Mouse (Mus musculus): Measurements from ENCODE around the gene Tecpr2. TPM values are rescaled to one million over a fixed set of nuclear protein-coding genes. Genes with fewer than 3 reads are reported as not detected.

Gene Tecpr2
- polyA plus RNA-seq, 1 experiment = 18.3 TPM

DNA sequence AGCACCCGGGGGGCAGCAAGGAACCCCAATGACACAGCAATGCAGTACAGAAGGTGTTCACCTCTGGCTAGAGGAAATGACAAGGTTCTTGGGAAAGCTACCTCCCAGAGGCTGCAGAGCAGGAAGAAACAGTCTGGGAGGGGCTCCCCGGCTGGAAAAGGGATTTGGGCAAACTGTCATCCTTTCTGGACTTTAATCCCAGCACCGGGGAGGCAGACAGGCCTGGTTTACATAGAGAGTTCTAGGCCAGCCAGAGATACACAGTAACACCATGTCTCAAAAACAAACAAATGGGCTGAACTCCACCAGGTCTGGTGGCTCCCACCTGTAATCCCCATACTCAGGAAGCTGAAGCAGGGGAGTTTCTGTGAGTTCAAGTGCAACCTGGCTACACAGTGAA lies 104.2 kb downstream of the Tecpr2 start:
- no peak for DNase-seq (ENCODE audit: low read depth)
- TF ChIP-seq POLR2A (IDR thresholded peaks at IDR 0.05; ENCODE audit: borderline replicate concordance, extremely low read depth, insufficient read depth, insufficient read length, poor library complexity, severe bottlenecking) = no peak
- no peak for TF ChIP-seq CTCF (IDR thresholded peaks at IDR 0.05; ENCODE audit: borderline replicate concordance, extremely low read depth, insufficient read depth, insufficient read length)

DNA sequence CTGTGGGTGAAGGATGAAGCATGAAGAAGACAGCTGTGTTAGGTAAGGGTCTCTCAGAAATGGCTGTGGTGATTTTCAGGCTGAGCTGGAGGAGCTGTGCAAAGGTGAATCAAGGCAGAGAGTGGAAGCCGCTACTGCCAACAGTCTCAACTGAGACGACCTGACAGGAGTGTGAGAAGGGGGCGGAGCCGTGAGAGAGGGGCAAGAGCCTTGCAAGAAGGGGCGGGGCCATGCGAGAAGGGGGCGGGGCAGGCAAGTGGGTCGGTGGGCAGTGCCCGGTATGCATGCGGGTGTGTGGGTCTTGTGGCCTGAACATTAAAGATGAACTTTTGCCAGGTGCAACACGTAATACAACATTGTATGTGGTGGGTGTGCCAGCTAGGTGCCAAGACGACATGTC lies 105.6 kb downstream of the Tecpr2 start:
- DNase-seq (ENCODE audit: low read depth) = no peak
- no peak for TF ChIP-seq POLR2A (IDR thresholded peaks at IDR 0.05; ENCODE audit: borderline replicate concordance, extremely low read depth, insufficient read depth, insufficient read length, poor library complexity, severe bottlenecking)
- no peak for TF ChIP-seq CTCF (IDR thresholded peaks at IDR 0.05; ENCODE audit: borderline replicate concordance, extremely low read depth, insufficient read depth, insufficient read length)

DNA sequence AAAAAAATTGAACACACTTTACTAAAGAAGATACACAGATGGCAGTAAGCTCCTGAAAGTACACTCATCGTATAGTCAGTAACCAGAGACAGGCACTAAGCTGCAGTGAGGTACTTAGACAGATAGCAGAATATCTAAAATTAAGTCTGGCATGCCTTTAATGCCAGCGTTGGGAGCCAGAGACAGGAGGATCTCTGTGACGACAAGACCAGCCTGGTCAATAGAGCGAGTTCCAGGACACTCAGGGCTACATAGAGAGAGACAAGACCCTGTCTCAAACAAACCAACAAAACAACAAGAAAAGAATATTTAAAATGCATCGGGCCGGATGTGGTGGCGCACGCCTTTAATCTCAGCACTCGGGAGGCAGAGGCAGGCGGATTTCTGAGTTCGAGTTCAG lies 109.0 kb downstream of the Tecpr2 start:
- no peak for TF ChIP-seq CTCF (IDR thresholded peaks at IDR 0.05; ENCODE audit: borderline replicate concordance, extremely low read depth, insufficient read depth, insufficient read length)
- no peak for TF ChIP-seq POLR2A (IDR thresholded peaks at IDR 0.05; ENCODE audit: borderline replicate concordance, extremely low read depth, insufficient read depth, insufficient read length, poor library complexity, severe bottlenecking)
- no peak for DNase-seq (ENCODE audit: low read depth)

DNA sequence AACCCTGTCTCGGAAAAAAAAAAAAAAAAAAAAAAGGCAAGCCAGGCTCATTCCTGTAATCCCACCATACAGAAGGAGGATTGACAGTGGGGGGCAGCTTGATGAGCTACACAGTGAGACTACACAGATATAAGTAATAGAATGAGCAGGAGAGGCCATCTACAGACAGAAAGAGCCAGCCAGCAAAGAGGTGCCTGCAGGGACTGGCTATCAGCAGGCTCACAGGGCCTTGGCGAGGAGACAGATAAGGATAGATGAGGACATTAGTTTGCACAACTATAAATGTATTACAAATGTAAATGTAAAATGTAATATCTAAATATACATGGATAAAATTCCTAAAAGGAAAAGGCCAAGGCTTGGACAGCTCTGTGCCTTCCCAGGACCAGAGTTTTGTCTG lies 110.8 kb downstream of the Tecpr2 start:
- TF ChIP-seq CTCF (IDR thresholded peaks at IDR 0.05; ENCODE audit: borderline replicate concordance, extremely low read depth, insufficient read depth, insufficient read length) (no peak), POLR2A (IDR thresholded peaks at IDR 0.05; ENCODE audit: borderline replicate concordance, extremely low read depth, insufficient read depth, insufficient read length, poor library complexity, severe bottlenecking) (no peak)

DNA sequence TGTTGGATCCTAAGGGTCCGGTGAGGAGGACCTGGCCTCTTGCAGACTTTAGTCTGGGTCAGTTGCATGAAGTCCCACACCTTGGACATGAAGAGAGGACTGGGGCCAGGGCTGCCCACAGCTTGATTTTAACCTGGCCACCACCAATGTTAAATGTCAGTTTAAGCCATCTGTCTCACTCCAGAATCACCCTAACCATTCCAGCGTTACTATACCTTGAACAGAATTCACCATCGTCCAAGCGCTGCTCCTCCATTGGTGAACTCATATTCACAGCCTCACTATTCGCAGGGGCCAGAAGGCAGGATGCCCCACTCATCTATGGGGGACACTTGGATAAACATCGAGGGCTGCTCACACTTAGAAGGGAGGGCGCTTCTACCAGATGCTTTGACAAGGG lies 111.9 kb downstream of the Tecpr2 start:
- no peak for DNase-seq (ENCODE audit: low read depth)
- TF ChIP-seq POLR2A (IDR thresholded peaks at IDR 0.05; ENCODE audit: borderline replicate concordance, extremely low read depth, insufficient read depth, insufficient read length, poor library complexity, severe bottlenecking) (no peak), CTCF (IDR thresholded peaks at IDR 0.05; ENCODE audit: borderline replicate concordance, extremely low read depth, insufficient read depth, insufficient read length) (no peak)

More for the DNA sequence above, 110.8 kb downstream of the Tecpr2 start:
- no peak for DNase-seq (ENCODE audit: low read depth)

DNA sequence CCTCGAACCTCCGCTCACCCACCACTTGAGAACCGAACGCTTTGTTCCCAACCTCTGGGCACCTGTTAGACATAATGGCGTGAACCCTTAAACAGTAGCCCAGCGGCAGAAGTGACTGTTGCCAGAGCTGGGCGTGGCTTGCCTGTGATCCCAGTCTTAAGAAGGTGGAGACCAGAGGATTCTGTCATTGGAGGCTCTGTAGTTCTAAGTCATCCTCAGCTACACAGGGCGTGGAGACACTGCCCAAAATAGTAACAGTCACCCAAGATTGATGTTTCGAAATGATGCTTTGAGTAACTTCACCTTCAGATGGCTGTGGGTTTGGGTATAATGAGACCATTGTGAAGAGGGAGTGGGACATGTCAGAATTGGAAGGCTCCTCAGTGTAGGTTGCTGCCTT lies 115.1 kb downstream of the Tecpr2 start:
- no peak for DNase-seq (ENCODE audit: low read depth)
- no peak for TF ChIP-seq POLR2A (IDR thresholded peaks at IDR 0.05; ENCODE audit: borderline replicate concordance, extremely low read depth, insufficient read depth, insufficient read length, poor library complexity, severe bottlenecking)
- no peak for TF ChIP-seq CTCF (IDR thresholded peaks at IDR 0.05; ENCODE audit: borderline replicate concordance, extremely low read depth, insufficient read depth, insufficient read length)

DNA sequence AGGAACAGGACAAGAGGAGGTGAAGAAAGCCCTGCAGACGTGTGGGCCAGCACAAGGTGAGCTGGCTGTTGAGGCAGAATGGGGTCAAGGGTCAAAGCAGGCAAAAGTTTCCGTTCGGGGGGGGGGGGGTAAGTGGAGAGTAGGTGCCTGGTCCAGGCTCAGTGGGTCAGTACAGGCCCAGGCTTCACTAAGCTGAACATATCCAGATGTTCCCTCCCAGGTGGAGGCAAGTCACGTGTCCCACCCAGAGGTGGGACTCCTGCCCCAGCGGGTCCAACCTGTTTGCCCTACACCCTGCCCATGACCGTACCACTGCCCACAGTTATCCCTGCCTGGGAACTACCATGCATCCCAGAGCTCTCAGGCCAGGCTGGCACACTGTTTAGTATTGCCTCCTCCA lies 116.7 kb downstream of the Tecpr2 start:
- TF ChIP-seq CTCF (IDR thresholded peaks at IDR 0.05; ENCODE audit: borderline replicate concordance, extremely low read depth, insufficient read depth, insufficient read length) (no peak), POLR2A (IDR thresholded peaks at IDR 0.05; ENCODE audit: borderline replicate concordance, extremely low read depth, insufficient read depth, insufficient read length, poor library complexity, severe bottlenecking) (no peak)
- no peak for DNase-seq (ENCODE audit: low read depth)

DNA sequence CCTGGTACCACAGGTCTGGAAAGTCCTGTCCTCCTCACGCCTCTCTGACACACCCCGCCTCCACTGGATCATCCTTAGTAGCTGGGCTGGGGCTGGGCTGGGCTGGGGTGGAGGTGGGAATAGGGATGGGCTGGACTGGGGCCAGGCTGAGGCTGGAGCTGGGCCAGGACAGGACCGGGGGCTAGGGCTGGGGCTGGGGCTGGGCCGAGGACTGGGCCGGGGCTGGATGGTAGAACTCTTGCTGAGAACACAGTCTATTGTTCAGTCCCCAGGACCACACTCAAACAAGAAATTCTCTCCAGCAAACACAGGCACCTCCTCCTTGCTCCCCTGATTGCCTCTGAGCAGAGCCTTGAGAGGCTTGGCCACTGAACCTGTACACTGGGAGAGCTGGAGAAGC lies 117.3 kb downstream of the Tecpr2 start:
- no peak for DNase-seq (ENCODE audit: low read depth)
- TF ChIP-seq POLR2A (IDR thresholded peaks at IDR 0.05; ENCODE audit: borderline replicate concordance, extremely low read depth, insufficient read depth, insufficient read length, poor library complexity, severe bottlenecking) (no peak), CTCF (IDR thresholded peaks at IDR 0.05; ENCODE audit: borderline replicate concordance, extremely low read depth, insufficient read depth, insufficient read length) (no peak)

DNA sequence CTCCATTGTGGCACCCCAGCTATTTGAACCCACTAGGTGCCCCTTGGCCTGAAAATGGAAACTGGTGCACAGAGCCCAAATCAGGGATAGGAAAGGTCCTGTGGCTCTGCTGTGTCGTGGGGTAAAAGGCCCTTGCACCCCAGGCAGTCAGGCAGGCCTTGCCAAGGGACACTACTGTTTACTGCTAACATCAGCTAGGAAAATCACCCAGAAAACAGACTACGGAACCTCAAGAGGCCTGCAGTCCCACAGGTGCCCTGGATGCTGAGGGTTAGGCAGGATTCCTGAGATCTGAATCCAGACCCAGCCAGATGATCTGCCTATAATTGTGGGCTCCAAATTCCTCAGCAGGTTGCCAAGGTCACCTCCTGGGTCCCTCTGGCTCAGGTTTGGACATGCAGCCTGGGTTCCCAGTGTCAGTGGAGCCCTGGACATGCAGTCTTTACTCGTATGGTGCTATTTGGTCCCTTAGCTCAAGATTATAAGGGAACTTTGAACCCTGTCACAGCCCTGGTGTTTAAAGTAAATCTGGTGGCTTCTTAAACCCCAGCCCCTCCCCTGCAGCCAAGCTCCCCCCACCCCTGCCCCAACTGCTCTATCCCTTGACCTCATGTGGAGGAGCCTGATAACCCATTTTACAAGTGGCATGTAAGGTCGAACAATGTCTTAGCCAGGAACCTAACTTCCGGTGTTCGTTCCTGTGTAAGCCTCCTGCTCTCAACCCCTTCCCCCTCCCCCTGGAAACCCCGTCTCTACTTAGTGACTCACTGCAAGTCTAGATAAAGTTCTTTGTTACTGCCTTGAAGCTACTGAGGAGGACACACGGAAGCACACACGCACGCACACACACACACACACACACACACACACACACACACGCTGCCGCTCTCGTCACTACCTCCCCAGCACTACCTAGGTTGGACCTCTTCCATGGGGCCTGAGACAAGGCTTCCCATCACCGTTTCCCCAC lies 118.4 kb downstream of the Tecpr2 start:
- DNase-seq (ENCODE audit: low read depth) = no peak
- no peak for TF ChIP-seq POLR2A (IDR thresholded peaks at IDR 0.05; ENCODE audit: borderline replicate concordance, extremely low read depth, insufficient read depth, insufficient read length, poor library complexity, severe bottlenecking)
- TF ChIP-seq CTCF (IDR thresholded peaks at IDR 0.05; ENCODE audit: borderline replicate concordance, extremely low read depth, insufficient read depth, insufficient read length) = no peak

DNA sequence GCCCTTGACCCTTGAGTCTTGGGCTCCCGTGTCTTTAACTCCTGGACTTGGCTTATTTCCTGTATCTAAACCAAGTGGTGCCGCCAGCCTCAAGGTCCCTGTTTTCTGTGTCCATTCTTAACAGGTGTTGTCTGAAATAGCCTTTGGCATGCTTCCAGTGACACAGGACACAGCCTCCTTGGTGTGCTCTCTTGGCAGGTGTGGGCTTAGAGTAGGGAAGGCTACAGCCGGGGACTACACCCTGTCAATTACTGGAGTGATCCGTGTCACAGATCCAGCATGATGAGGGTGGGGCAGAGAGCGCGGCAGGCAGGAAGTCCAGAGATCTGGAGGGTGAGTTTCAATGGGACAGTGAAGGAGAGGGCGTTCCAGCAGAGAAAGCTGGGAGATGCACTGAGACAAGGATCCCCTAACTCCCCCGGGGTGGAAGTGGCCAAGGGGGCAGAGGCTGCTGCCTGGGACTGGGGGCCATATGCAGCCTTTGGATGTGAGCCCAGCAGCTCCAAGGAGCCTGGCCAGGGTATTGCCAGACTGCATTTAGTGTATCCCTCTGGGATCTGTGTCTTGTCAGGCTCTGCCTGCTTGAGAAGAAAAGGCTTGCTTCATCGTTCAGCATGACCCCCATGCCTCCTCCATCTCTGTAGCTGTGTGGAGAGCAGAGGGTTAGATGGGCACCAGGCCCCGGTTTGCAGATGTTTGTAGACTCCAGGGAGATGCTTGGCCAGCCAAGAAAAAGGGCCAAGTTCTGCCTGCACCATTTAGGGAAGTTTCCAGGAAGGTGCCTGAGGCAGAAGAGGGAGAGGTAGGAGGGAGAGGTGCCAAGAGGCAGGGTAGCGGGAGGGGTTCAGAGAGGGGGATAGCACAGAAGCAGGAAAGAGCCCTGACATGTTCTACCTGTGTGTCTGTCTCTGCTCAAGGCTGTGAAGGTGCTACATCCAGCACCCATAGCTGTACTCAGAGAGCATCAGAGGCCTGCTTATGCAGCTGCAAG lies 119.7 kb downstream of the Tecpr2 start:
- TF ChIP-seq CTCF (IDR thresholded peaks at IDR 0.05; ENCODE audit: borderline replicate concordance, extremely low read depth, insufficient read depth, insufficient read length) = no peak
- TF ChIP-seq POLR2A (IDR thresholded peaks at IDR 0.05; ENCODE audit: borderline replicate concordance, extremely low read depth, insufficient read depth, insufficient read length, poor library complexity, severe bottlenecking) = no peak
- DNase-seq (ENCODE audit: low read depth) = peak; percentile 33

All from brain, embryonic 14.5 days (tissue).